Mouse (Mus musculus) testis, adult 2 months (tissue): ENCODE results near the gene Carmil1.

Source experiments
- CTCF ChIP-seq: fragments of 200-500 bp; IDR thresholded peaks from 2 replicates; pipeline ENCODE4 v1.5.1; 2012; ENCODE audit warnings: low read depth, mild to moderate bottlenecking, inconsistent platforms, low read length, moderate library complexity; ENCODE audit not compliant: control insufficient read depth, insufficient read depth, insufficient replicate concordance
- POLR2A ChIP-seq: fragments of 200-500 bp; IDR thresholded peaks from 2 replicates; pipeline ENCODE4 v1.6.1; 2012; ENCODE audit warnings: low read depth, mild to moderate bottlenecking, inconsistent platforms, low read length, moderate library complexity; ENCODE audit not compliant: control insufficient read depth

GRCm38 (mm10) chr13:24102256-24102655, 178.3 kb downstream of the Carmil1 start:
- TF ChIP-seq CTCF (no peak), POLR2A (no peak)
